Mouse (Mus musculus) cortical plate, adult 2 months (tissue): Measurements from ENCODE around the gene Bst2.

Source experiments
- CTCF ChIP-seq: fragments of 200-500 bp; IDR thresholded peaks from 2 replicates; pipeline ENCODE4 v1.5.1; 2011; ENCODE audit warnings: mild to moderate bottlenecking, control low read depth, low read length; ENCODE audit not compliant: insufficient read depth; ENCODE audit errors: extremely low read depth
- POLR2A ChIP-seq: fragments of 200-500 bp; IDR thresholded peaks from 2 replicates; pipeline ENCODE4 v1.6.1; 2011; ENCODE audit warnings: mild to moderate bottlenecking, low read length, control low read depth; ENCODE audit not compliant: insufficient read depth; ENCODE audit errors: extremely low read depth

DNA sequence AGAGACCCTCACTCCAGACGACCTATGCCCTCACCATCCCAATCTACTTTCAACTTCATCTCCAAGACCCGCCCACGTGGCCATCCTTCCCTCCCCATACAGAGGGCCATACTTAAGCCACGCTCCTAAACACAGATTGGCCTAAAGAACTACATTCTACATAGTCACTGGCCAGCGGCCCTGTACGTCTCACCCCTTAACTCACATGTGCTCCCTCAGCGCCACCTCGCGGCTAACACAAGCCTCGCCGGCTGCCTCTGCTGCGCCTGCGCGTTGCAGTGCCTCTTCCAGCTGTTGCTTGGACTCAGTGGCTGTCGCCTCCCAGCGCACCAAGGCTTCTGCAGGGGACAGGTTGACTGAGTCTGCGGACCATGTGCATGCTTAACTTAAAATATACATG, 15.6 kb downstream of the Bst2 start:
- TF ChIP-seq POLR2A: no peak
- peak; percentile 88 for TF ChIP-seq CTCF
